Mouse (Mus musculus) cerebellum, postnatal 14 days (tissue): Measurements from ENCODE around the gene Ttc28.

Experiments used
- DNase-seq, 2 experiments: peaks; one replicate each; pipeline ENCODE4 v3.0.0; 2021; ENCODE audit warnings: mixed read lengths in 2 of 2

Ttc28 gene

GRCm38 (mm10) chr5:111179651-111180050 is 300.0 kb downstream of the Ttc28 start:
- DNase-seq, result no peak

GRCm38 (mm10) chr5:111180091-111181053 is 300.8 kb downstream of the Ttc28 start:
- DNase-seq, result peak in 1 of 2 experiments; percentile 50

- DNase-seq, result no peak
Observed at GRCm38 (mm10) chr5:111181204-111181912, 301.8 kb downstream of the Ttc28 start.

GRCm38 (mm10) chr5:111186600-111186999 is 307.0 kb downstream of the Ttc28 start:
- DNase-seq, result peak in 1 of 2 experiments; percentile 49

GRCm38 (mm10) chr5:111191972-111192371 is 312.4 kb downstream of the Ttc28 start:
- no peak for DNase-seq

GRCm38 (mm10) chr5:111194829-111195228 is 315.2 kb downstream of the Ttc28 start:
- DNase-seq, result no peak

- peak; percentile 60 to 66 for DNase-seq
Observed at GRCm38 (mm10) chr5:111195488-111196485, 316.2 kb downstream of the Ttc28 start.

GRCm38 (mm10) chr5:111197727-111198126 is 318.1 kb downstream of the Ttc28 start:
- no peak for DNase-seq

GRCm38 (mm10) chr5:111200167-111200840 is 320.7 kb downstream of the Ttc28 start:
- peak in 1 of 2 experiments; percentile 46 for DNase-seq

- DNase-seq, result peak; percentile 86 to 92
Observed at GRCm38 (mm10) chr5:111200915-111201610, 321.5 kb downstream of the Ttc28 start.

GRCm38 (mm10) chr5:111204221-111204620 is 324.6 kb downstream of the Ttc28 start:
- peak in 1 of 2 experiments; percentile 51 for DNase-seq

- peak in 1 of 2 experiments; percentile 61 for DNase-seq
Observed at GRCm38 (mm10) chr5:111204976-111205586, 325.5 kb downstream of the Ttc28 start.

- DNase-seq, result no peak
Observed at GRCm38 (mm10) chr5:111205817-111206216, 326.2 kb downstream of the Ttc28 start.

GRCm38 (mm10) chr5:111207924-111208659 is 328.5 kb downstream of the Ttc28 start:
- peak; percentile 53 to 79 for DNase-seq

- DNase-seq, result peak; percentile 82 to 85
Observed at GRCm38 (mm10) chr5:111208660-111208969, 329.0 kb downstream of the Ttc28 start.

- no peak for DNase-seq
Observed at GRCm38 (mm10) chr5:111213935-111214450, 334.4 kb downstream of the Ttc28 start.

- DNase-seq, result no peak
Observed at GRCm38 (mm10) chr5:111214890-111215289, 335.3 kb downstream of the Ttc28 start.

- DNase-seq, result no peak
Observed at GRCm38 (mm10) chr5:111215722-111216121, 336.1 kb downstream of the Ttc28 start.

GRCm38 (mm10) chr5:111216166-111216565 is 336.6 kb downstream of the Ttc28 start:
- DNase-seq, result no peak
